Mouse (Mus musculus): ENCODE results near the gene Auts2. TPM values are rescaled to one million over a fixed set of nuclear protein-coding genes. Genes with fewer than 3 reads are reported as not detected.
A peak's percentile ranks its signal among the peaks of the same experiment; 100 is the strongest.

Auts2 gene
- polyA plus RNA-seq, 1 experiment from 2014 or later, result 56.7 TPM

DNA sequence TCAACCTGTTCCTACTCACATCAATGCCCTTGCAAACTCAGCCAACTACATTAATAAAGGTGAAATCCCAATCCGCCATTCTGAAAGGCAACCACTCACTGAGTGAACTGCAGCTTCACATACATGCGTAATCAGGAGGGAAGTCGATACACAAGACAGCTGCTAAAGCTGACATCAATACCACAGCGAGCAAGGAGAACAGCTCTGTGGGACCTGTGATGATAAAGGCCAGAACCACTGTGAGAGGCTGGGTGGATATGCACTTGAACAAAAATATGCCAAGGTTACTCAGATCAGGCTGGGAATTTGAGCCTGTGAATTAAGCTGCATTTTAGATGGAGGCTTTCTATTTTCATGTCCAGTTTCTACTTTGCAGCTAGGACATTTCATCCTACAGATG, 271.0 kb downstream of the Auts2 start:
- 88% methylated on average over 4 of the region's 4 CpGs for WGBS
- H3K9me3 ChIP-seq, result no peaks in the 10 kb centered on the region
- H3K4me1 ChIP-seq (replicated peaks), result peaks cover 20% of the 10 kb centered on the region
- no peaks in the 10 kb centered on the region for H3K36me3 ChIP-seq
- H3K4me3 ChIP-seq, result no peak overlapping the region
- no peaks in the 10 kb centered on the region for H3K27me3 ChIP-seq (ENCODE audit: insufficient read depth, poor library complexity, severe bottlenecking)
- DNase-seq (ENCODE audit: low spot score), result no peak
- H3K27ac ChIP-seq, result no peak overlapping the region

DNA sequence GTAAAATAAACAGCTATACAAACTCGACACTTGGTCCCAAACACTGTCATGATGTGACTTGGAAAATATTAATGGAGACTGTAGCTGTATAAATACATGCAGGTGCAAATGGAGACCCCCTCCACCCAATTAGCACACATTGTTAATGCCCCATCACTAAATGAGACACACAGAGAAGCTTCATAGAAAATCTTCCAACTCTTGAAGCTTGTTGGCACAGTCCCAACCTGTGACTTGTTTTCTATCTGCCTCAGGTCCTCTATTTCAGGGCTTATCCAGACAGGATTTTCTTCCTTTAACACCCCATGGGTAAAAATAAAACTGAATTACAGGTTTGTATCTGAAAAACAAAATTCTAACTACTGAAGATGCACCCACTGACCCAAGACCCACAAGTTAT, 272.2 kb downstream of the Auts2 start:
- H3K4me3 ChIP-seq, result no peak overlapping the region
- no peaks in the 10 kb centered on the region for H3K9me3 ChIP-seq
- H3K4me1 ChIP-seq (replicated peaks), result peaks cover 20% of the 10 kb centered on the region
- WGBS, result 88% methylated on average over 1 of the region's 1 CpGs
- H3K27me3 ChIP-seq (ENCODE audit: insufficient read depth, poor library complexity, severe bottlenecking), result no peaks in the 10 kb centered on the region
- no peak for DNase-seq (ENCODE audit: low spot score)
- no peak overlapping the region for H3K27ac ChIP-seq
- no peaks in the 10 kb centered on the region for H3K36me3 ChIP-seq

DNA sequence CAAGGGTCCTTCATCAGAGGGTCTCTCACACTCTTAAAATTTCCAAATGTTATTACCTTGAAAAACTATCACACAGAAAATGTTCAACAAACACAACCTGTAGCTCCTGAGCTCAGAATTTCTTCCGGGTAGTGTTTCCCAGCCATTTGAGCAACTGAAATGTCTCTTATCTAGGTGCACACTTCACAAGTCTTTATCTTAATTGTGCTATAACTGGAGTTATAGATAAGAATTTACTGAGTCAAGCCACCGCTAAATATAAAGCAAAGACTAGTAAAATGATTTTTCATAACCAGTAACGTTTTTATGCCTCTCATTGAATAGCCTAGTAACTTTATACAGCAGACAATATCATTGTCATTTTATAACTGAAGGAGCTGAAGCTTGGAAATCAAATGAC, 273.1 kb downstream of the Auts2 start:
- H3K27me3 ChIP-seq (ENCODE audit: insufficient read depth, poor library complexity, severe bottlenecking), result no peaks in the 10 kb centered on the region
- no peaks in the 10 kb centered on the region for H3K9me3 ChIP-seq
- H3K36me3 ChIP-seq, result no peaks in the 10 kb centered on the region
- peaks cover 28% of the 10 kb centered on the region for H3K4me1 ChIP-seq (replicated peaks)
- no peak overlapping the region for H3K4me3 ChIP-seq
- DNase-seq (ENCODE audit: low spot score), result no peak
- 92% methylated on average over 3 of the region's 3 CpGs for WGBS
- no peak overlapping the region for H3K27ac ChIP-seq

DNA sequence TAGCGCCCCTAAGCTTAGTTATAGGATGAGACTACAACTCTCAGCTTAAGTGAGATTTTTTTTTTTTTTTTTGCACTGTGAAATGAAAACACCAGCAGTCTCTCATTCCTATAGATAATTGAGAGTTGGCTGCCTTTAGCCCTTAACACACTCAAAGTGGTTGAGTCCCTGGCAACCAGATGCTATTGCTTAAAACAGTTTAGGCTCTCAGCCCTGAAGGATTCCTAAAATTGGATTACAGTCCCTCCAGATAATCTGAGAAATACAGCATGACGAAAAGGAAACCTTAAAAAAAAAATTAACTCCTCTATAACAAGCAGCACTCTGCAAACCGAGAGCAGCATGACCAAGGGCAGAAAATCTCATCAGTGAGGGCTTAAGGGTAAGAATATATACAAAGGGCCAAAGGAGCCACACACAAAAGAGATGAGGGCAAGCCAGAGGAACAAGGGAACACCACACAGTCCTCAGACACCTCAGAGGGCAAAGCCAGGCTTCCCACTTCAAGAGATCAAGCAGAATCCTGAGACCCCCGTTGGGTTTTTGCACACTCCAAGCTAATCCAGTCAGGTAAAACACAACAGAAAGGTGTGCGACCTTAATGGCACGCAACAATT, 274.7 kb downstream of the Auts2 start:
- Histone ChIP-seq H3K4me1 (replicated peaks) (peaks cover 37% of the 10 kb centered on the region), H3K4me3 (no peak overlapping the region), H3K9me3 (no peaks in the 10 kb centered on the region), H3K36me3 (no peaks in the 10 kb centered on the region), H3K27me3 (ENCODE audit: insufficient read depth, poor library complexity, severe bottlenecking) (no peaks in the 10 kb centered on the region), H3K27ac (no peak overlapping the region)
- 71% methylated on average over 6 of the region's 6 CpGs for WGBS
- no peak for DNase-seq (ENCODE audit: low spot score)

DNA sequence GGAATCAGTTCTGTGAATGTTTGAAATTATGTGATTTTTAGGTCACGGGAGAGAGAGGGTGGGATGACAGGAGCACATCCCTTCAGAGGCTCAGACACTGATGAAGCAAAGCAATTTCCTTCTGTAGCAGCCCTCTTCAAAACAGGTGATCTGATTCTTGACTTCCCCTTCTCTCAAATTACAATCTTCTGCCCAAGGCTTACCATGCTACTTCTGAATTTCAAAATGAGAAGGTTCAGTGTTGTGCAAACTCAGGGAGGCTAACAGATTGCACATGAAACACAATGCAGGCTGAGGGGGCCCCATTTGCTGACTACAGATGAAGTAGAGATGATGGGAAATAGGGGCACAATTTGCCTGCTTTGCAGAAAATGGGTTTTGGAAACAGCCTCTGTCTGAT, 278.1 kb downstream of the Auts2 start:
- WGBS, result 81% methylated on average over 1 of the region's 1 CpGs
- peaks cover 28% of the 10 kb centered on the region for H3K4me1 ChIP-seq (replicated peaks)
- H3K27me3 ChIP-seq (ENCODE audit: insufficient read depth, poor library complexity, severe bottlenecking), result no peaks in the 10 kb centered on the region
- H3K36me3 ChIP-seq, result no peaks in the 10 kb centered on the region
- H3K9me3 ChIP-seq, result no peaks in the 10 kb centered on the region
- H3K27ac ChIP-seq, result no peak overlapping the region
- no peak overlapping the region for H3K4me3 ChIP-seq
- no peak for DNase-seq (ENCODE audit: low spot score)

DNA sequence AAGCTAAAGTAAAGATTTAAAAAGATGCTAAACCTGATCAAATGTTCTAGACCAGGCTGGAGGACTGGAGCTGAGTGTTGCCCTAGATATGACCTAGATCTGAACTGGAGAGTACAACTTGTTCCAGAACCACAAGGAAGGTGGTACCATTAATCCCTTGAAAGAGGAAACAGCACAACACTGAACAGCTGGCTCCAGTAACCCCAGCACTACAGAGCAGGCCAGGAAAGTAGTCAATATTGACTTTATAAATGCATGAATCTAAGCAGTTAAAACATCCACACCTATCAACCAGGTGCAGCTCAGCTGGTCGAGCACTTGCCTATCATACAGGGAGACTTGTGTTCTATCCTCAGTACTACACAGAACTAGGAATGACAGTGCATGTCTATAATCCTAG, 281.4 kb downstream of the Auts2 start:
- H3K9me3 ChIP-seq, result no peaks in the 10 kb centered on the region
- DNase-seq (ENCODE audit: low spot score), result no peak
- WGBS, result 90% methylated on average over 1 of the region's 1 CpGs
- no peaks in the 10 kb centered on the region for H3K27me3 ChIP-seq (ENCODE audit: insufficient read depth, poor library complexity, severe bottlenecking)
- H3K4me1 ChIP-seq (replicated peaks), result peaks cover 20% of the 10 kb centered on the region
- no peak overlapping the region for H3K27ac ChIP-seq
- H3K36me3 ChIP-seq, result 0 out of 2 replicates have a peak, but pooled peaks cover 3% of the 10 kb centered on the region
- H3K4me3 ChIP-seq, result no peak overlapping the region

DNA sequence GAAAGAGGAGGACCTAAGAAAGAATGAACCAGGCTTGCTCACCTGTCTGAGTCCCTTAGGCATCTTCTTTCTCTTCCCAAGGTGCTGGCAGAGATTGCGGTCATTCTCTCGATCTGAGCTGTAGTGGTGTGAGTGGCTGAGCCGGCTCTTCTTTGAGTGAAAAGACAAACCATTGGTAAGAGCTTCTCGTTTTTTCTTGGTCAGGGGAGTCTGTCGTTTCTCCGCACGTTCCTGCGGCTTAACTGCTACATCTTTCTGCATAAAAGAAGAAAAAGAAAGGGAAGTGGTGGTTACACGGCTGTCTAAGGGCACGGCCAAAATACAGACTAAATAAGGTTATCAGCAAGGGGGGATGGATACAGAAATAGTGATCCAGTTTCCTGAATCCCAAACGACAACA, 284.3 kb downstream of the Auts2 start:
- WGBS, result 93% methylated on average over 11 of the region's 11 CpGs
- Histone ChIP-seq H3K36me3 (0 out of 2 replicates have a peak, but pooled peaks cover 3% of the 10 kb centered on the region), H3K4me3 (no peak overlapping the region), H3K4me1 (replicated peaks) (peaks cover under 1% of the 10 kb centered on the region; the same call in 1 of the 2 replicates), H3K27me3 (ENCODE audit: insufficient read depth, poor library complexity, severe bottlenecking) (no peaks in the 10 kb centered on the region), H3K27ac (no peak overlapping the region), H3K9me3 (no peaks in the 10 kb centered on the region)
- DNase-seq (ENCODE audit: low spot score), result no peak

DNA sequence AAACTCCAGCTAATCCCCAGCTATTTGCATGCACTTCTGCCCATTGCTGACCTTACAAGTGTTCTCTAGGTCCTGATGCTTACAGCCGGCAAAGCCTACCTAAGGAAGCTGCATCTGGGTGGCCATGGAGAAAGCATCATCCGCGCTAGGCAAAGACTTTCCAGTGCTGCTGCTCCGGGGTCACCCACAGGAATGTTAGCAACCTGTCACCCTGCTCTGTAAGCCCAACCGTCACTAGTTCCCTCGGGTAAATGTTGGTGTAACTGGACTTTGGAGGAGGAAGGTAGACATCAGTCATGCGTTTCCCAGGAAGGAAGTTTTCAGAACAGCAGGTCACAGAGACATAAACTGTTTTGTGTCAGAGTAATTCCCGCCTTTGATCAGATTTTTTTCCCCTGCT, 287.6 kb downstream of the Auts2 start:
- H3K36me3 ChIP-seq, result 0 out of 2 replicates have a peak, but pooled peaks cover 3% of the 10 kb centered on the region
- H3K9me3 ChIP-seq, result no peaks in the 10 kb centered on the region
- peaks cover 8% of the 10 kb centered on the region for H3K4me1 ChIP-seq (replicated peaks)
- H3K27me3 ChIP-seq (ENCODE audit: insufficient read depth, poor library complexity, severe bottlenecking), result no peaks in the 10 kb centered on the region
- no peak for DNase-seq (ENCODE audit: low spot score)
- 87% methylated on average over 8 of the region's 8 CpGs for WGBS
- H3K27ac ChIP-seq, result no peak overlapping the region
- no peak overlapping the region for H3K4me3 ChIP-seq

DNA sequence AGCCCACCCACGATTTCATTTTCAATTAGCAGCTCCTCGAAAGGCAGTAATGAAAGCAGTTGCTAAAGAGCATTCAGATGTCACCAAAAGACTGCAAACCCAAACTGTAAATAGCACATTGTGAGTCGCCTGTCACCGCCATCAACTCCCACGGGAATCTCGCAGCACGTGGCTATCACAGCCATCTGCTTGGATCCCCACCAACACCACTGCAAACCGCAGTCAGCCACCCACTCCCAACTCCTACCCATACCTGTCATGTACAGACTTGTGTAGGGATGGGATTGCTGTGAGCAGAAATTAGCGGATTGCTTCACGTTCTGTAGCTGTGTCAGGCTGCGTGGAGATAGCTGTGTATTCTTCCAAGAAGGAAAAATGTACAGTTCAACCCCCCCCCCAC, 293.6 kb downstream of the Auts2 start:
- no peak overlapping the region for H3K4me3 ChIP-seq
- no peaks in the 10 kb centered on the region for H3K27me3 ChIP-seq (ENCODE audit: insufficient read depth, poor library complexity, severe bottlenecking)
- H3K4me1 ChIP-seq (replicated peaks), result peaks cover 17% of the 10 kb centered on the region
- H3K9me3 ChIP-seq, result no peaks in the 10 kb centered on the region
- no peaks in the 10 kb centered on the region for H3K36me3 ChIP-seq
- no peak for DNase-seq (ENCODE audit: low spot score)
- 69% methylated on average over 11 of the region's 11 CpGs for WGBS
- H3K27ac ChIP-seq, result no peak overlapping the region

DNA sequence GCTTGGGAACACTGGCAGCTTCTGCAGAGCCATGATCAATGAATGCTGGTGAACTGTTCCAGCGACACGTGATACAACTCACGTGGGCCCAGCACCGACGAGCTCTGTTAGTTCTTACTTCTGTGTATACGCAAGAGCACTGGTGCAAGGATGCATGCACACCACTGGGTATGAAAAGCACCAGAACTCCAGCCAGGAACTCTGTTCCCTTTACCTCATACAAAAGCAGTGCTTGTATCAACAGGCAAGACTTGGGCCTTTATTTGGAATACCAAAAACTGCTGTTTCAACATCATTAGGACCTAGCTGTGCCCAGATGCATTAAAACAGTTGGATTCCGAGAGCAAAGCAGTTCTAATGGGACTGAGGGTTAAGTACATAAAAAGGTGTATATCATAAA, 295.1 kb downstream of the Auts2 start:
- H3K9me3 ChIP-seq, result no peaks in the 10 kb centered on the region
- no peaks in the 10 kb centered on the region for H3K36me3 ChIP-seq
- H3K27ac ChIP-seq, result no peak overlapping the region
- H3K4me3 ChIP-seq, result no peak overlapping the region
- peaks cover 17% of the 10 kb centered on the region for H3K4me1 ChIP-seq (replicated peaks)
- H3K27me3 ChIP-seq (ENCODE audit: insufficient read depth, poor library complexity, severe bottlenecking), result no peaks in the 10 kb centered on the region
- 85% methylated on average over 7 of the region's 7 CpGs for WGBS
- no peak for DNase-seq (ENCODE audit: low spot score)

DNA sequence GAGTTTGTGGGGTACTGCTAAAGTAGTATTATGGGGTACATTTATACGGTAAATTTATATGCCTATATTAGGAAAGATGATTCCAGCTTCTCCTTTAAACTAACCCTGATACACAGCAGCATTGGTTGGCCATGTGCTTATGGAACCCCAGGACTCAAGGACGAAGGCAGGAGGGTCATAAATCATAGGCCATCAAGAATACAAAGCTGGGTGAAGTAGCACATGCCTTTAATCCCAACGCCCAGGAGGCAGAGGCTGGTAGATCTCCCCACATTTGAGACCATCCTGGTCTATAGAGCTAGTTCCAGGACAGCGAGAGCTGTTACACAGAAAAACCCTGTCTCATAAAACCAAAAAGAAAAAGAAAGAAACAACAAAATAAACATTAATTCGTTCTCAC, 307.7 kb downstream of the Auts2 start:
- peaks cover 18% of the 10 kb centered on the region for H3K4me1 ChIP-seq (replicated peaks)
- WGBS, result 77% methylated on average over 5 of the region's 5 CpGs
- H3K27ac ChIP-seq, result no peak overlapping the region
- H3K27me3 ChIP-seq (ENCODE audit: insufficient read depth, poor library complexity, severe bottlenecking), result no peaks in the 10 kb centered on the region
- DNase-seq (ENCODE audit: low spot score), result no peak
- no peak overlapping the region for H3K4me3 ChIP-seq
- no peaks in the 10 kb centered on the region for H3K36me3 ChIP-seq
- H3K9me3 ChIP-seq, result no peaks in the 10 kb centered on the region

DNA sequence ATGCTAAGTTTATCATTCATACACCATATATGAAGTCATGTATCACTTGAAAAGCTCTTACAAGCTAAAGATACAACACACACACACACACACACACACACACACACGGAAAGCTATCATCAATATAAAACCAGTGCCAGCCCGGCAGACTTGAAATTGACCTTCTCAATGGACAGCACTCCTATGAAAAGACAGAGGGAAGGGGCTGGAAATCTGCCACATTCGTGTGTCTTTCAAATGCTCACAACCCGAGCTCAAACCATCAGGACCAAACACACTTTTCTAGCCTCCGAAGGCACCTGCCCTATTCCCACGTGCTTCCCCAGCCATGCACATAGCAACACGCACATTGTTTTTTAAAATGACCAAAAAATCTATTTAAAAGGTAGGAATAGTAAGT, 308.7 kb downstream of the Auts2 start:
- WGBS, result 85% methylated on average over 7 of the region's 7 CpGs
- H3K9me3 ChIP-seq, result no peaks in the 10 kb centered on the region
- no peaks in the 10 kb centered on the region for H3K36me3 ChIP-seq
- H3K4me3 ChIP-seq, result no peak overlapping the region
- H3K4me1 ChIP-seq (replicated peaks), result peaks cover 28% of the 10 kb centered on the region
- H3K27me3 ChIP-seq (ENCODE audit: insufficient read depth, poor library complexity, severe bottlenecking), result no peaks in the 10 kb centered on the region
- no peak for DNase-seq (ENCODE audit: low spot score)
- H3K27ac ChIP-seq, result no peak overlapping the region

DNA sequence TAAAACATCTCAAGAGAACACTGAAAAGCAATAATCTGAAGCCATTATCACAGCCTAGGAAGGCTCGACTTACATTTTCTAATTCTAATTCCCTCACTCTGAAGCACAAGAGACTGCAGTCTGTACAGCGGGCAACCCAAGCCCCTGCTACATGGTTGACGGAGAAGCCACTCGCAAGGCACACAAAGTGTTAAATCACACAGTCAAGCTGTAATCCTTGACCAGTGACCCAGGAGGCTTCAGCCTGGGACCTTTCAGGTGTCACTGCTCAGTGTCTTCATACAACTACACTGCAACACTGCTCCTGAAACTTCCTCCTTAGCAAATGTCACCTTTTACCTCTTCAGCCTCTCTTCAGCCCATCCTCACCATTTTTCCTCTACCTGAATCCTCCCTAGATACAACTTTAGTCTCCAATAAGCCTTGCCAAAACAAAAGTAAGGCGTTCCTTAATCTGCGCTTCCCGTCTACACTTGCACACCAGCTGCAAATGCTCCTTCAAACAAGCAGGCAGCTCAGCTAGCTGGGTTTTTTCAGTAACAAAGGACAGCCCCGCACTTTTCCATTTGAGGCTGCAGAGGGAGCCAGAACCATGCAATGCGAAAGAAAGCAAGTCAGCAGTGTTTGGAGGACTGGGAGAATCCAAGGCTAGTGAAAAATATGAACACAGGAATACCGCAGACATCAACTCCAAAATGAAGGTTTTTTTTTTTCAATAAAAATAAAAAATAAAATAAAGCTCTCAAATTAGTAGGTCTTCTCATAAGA, 311.7 kb downstream of the Auts2 start:
- H3K4me1 ChIP-seq (replicated peaks), result peaks cover 37% of the 10 kb centered on the region
- no peaks in the 10 kb centered on the region for H3K36me3 ChIP-seq
- no peaks in the 10 kb centered on the region for H3K27me3 ChIP-seq (ENCODE audit: insufficient read depth, poor library complexity, severe bottlenecking)
- peak overlapping the region; percentile 40; the same call in 1 of the 2 replicates for H3K27ac ChIP-seq
- DNase-seq (ENCODE audit: low spot score), result peak; percentile 66
- 46% methylated on average over 10 of the region's 10 CpGs for WGBS
- no peak overlapping the region for H3K4me3 ChIP-seq
- no peaks in the 10 kb centered on the region for H3K9me3 ChIP-seq
